Mouse (Mus musculus) E14TG2a.4 (cell line): ENCODE results near the gene P3h1.

ENCODE experiments used
- H3K27me3 ChIP-seq: 2 replicates; pipeline ENCODE4 v1.6.1; 2014; ENCODE audit warnings: low read length, control low read depth; ENCODE audit not compliant: insufficient read depth
- H3K36me3 ChIP-seq: 2 replicates; pipeline ENCODE4 v1.6.1; 2014; ENCODE audit warnings: low read length, control low read depth; ENCODE audit not compliant: insufficient read depth
- H3K4me1 ChIP-seq: replicated peaks from 2 replicates; pipeline ENCODE4 v1.6.1; 2014; ENCODE audit warnings: low read depth, low read length, control low read depth
- H3K4me3 ChIP-seq: replicated peaks from 2 replicates; pipeline ENCODE4 v1.5.1; 2014; ENCODE audit warnings: mild to moderate bottlenecking, low read length
- H3K9me3 ChIP-seq: 2 replicates; pipeline ENCODE4 v1.6.1; 2014; ENCODE audit warnings: low read length, control low read depth
- CTCF ChIP-seq: conservative IDR thresholded peaks from 2 replicates; pipeline ENCODE4 v1.5.1; 2014; ENCODE audit warnings: low read length
- NANOG ChIP-seq: IDR thresholded peaks from 2 replicates; pipeline ENCODE4 v1.6.1; 2014; ENCODE audit warnings: borderline replicate concordance, low read length, mixed read lengths
- POU5F1 ChIP-seq: IDR thresholded peaks from 2 replicates; pipeline ENCODE4 v1.6.1; 2014; ENCODE audit warnings: low read length, borderline replicate concordance

Gene P3h1

GRCm38 (mm10) chr4:119192757-119193156 lies 40.0 kb upstream of the P3h1 start:
- Histone ChIP-seq H3K27me3 (0 out of 2 replicates have a peak, but pooled peaks cover 4% of the 10 kb centered on the region), H3K4me3 (no peak overlapping the region), H3K36me3 (peaks cover 7% of the 10 kb centered on the region; the same call in 1 of the 2 replicates), H3K9me3 (no peaks in the 10 kb centered on the region), H3K4me1 (peaks cover 12% of the 10 kb centered on the region)
- TF ChIP-seq CTCF (no peak), NANOG (no peak), POU5F1 (no peak)

GRCm38 (mm10) chr4:119194909-119195581 lies 37.7 kb upstream of the P3h1 start, which contains the start of gene Svbp:
Gene Svbp (plus strand): TSS chr4:119195306.
- Histone ChIP-seq H3K4me1 (peaks cover 19% of the 10 kb centered on the region), H3K9me3 (no peaks in the 10 kb centered on the region), H3K4me3 (peak within 1 kb of the TSS; percentile 87), H3K27me3 (0 out of 2 replicates have a peak, but pooled peaks cover 4% of the 10 kb centered on the region), H3K36me3 (peaks cover 14% of the 10 kb centered on the region; the same call in 1 of the 2 replicates)
- no peak for TF ChIP-seq NANOG
- TF ChIP-seq POU5F1 = no peak
- TF ChIP-seq CTCF = no peak

- peaks cover 19% of the 10 kb centered on the region for H3K4me1 ChIP-seq
- 0 out of 2 replicates have a peak, but pooled peaks cover 4% of the 10 kb centered on the region for H3K27me3 ChIP-seq
- no peak for TF ChIP-seq CTCF
- H3K9me3 ChIP-seq = no peaks in the 10 kb centered on the region
- H3K36me3 ChIP-seq = peaks cover 18% of the 10 kb centered on the region; the same call in 1 of the 2 replicates
- H3K4me3 ChIP-seq = peak overlapping the region; percentile 87
These were observed 37.0 kb upstream of the P3h1 start for GRCm38 (mm10) chr4:119195582-119196320.

- Histone ChIP-seq H3K9me3 (no peaks in the 10 kb centered on the region), H3K36me3 (peaks cover 24% of the 10 kb centered on the region; the same call in 1 of the 2 replicates), H3K4me3 (no peak overlapping the region), H3K4me1 (peaks cover 35% of the 10 kb centered on the region), H3K27me3 (peaks cover 4% of the 10 kb centered on the region; the same call in 1 of the 2 replicates)
- TF ChIP-seq CTCF (no peak), POU5F1 (no peak), NANOG (no peak)
These were observed 34.6 kb upstream of the P3h1 start for GRCm38 (mm10) chr4:119198105-119198504.

GRCm38 (mm10) chr4:119204672-119205071 lies 28.0 kb upstream of the P3h1 start:
- TF ChIP-seq NANOG (no peak), CTCF (peak; percentile 84)

GRCm38 (mm10) chr4:119216667-119217066 lies 16.0 kb upstream of the P3h1 start:
- Histone ChIP-seq H3K4me3 (no peak overlapping the region), H3K36me3 (no peaks in the 10 kb centered on the region), H3K4me1 (peaks cover 19% of the 10 kb centered on the region), H3K9me3 (no peaks in the 10 kb centered on the region), H3K27me3 (peaks cover 25% of the 10 kb centered on the region)
- TF ChIP-seq POU5F1 (no peak), NANOG (no peak), CTCF (no peak)

More at GRCm38 (mm10) chr4:119204672-119205071, 28.0 kb upstream of the P3h1 start:
- H3K27me3 ChIP-seq = peaks cover 6% of the 10 kb centered on the region; the same call in 1 of the 2 replicates
- H3K9me3 ChIP-seq = no peaks in the 10 kb centered on the region
- no peak overlapping the region for H3K4me3 ChIP-seq
- H3K36me3 ChIP-seq = 0 out of 2 replicates have a peak, but pooled peaks cover 10% of the 10 kb centered on the region
- peaks cover 23% of the 10 kb centered on the region for H3K4me1 ChIP-seq

GRCm38 (mm10) chr4:119218169-119218568 lies 14.5 kb upstream of the P3h1 start, which contains the start of gene Tmem269:
Gene Tmem269 (minus strand): TSS chr4:119218217.
- peaks cover 7% of the 10 kb centered on the region for H3K36me3 ChIP-seq
- no peaks in the 10 kb centered on the region for H3K9me3 ChIP-seq
- no peak for TF ChIP-seq CTCF
- no peak for TF ChIP-seq POU5F1
- no peak for TF ChIP-seq NANOG
- peaks cover 25% of the 10 kb centered on the region; the same call in 1 of the 2 replicates for H3K27me3 ChIP-seq
- H3K4me1 ChIP-seq = peaks cover 26% of the 10 kb centered on the region
- H3K4me3 ChIP-seq = no peak within 1 kb of the TSS

GRCm38 (mm10) chr4:119223696-119224095 lies 9.0 kb upstream of the P3h1 start:
- H3K4me1 ChIP-seq = peaks cover 45% of the 10 kb centered on the region
- peaks cover 56% of the 10 kb centered on the region for H3K36me3 ChIP-seq
- TF ChIP-seq POU5F1 (no peak), CTCF (peak; percentile 99)
- H3K9me3 ChIP-seq = no peaks in the 10 kb centered on the region
- H3K27me3 ChIP-seq = no peaks in the 10 kb centered on the region
- H3K4me3 ChIP-seq = no peak overlapping the region
